Mouse (Mus musculus): Measurements from ENCODE around the gene Zfp622. TPM values are rescaled to one million over a fixed set of nuclear protein-coding genes. Genes with fewer than 3 reads are reported as not detected.

Zfp622 gene
- total and polyA plus RNA-seq, 3 experiments = 65.6 to 146 (median 84.3) TPM

DNA sequence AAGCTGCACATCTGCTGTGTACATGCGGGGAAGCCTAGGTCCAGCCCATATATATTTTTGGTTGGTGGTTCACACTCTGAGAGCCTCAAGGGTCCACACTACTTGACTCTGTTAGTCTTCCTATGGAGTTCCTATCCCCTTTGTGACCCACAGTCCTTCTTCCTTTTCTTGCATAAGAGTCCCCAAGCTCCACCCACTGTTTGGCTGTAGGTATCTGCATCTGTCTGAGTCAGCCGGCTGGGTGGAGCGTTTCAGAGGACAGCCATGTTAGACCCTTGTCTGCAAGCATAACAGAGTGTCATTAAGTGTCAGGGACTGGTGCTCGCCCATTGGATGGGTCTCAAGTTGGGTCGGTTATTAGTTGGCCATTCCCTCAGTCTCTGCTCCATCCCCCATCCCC lies 33.6 kb upstream of the Zfp622 start:
- Histone ChIP-seq H3K4me2 (ENCODE audit: insufficient read depth, low read depth, poor library complexity, severe bottlenecking) (no peak overlapping the region), H3K27ac (ENCODE audit: insufficient read depth, low read depth) (no peak overlapping the region), H3K36me3 (replicated peaks in 1 of 2; ENCODE audit: control insufficient read depth in 1 of 2, insufficient read depth in 1 of 2, low read length in 1 of 2) (peaks cover 0 to 6% of the 10 kb centered on the region in 2 experiments), H3K4me1 (ENCODE audit: control insufficient read depth in 1 of 2, insufficient read depth in 2 of 2) (peaks cover 6 to 14% of the 10 kb centered on the region in 2 experiments), H3K4me3 (replicated peaks in 1 of 3; ENCODE audit: low read depth in 2 of 3, low read length in 2 of 3, poor library complexity in 1 of 3) (no peak overlapping the region), H3K27me3 (replicated peaks) (no peaks in the 10 kb centered on the region), H3K9ac (ENCODE audit: insufficient read depth, low read depth) (no peak overlapping the region), H3K79me2 (replicated peaks; ENCODE audit: control insufficient read depth, extremely low read depth, insufficient read depth, poor library complexity, severe bottlenecking) (no peaks in the 10 kb centered on the region; the same call in 1 of the 2 replicates), H3K9me3 (replicated peaks; ENCODE audit: low read length) (no peaks in the 10 kb centered on the region)
- TF ChIP-seq CHD1 (IDR thresholded peaks at IDR 0.05; ENCODE audit: low read depth, low read length) (no peak), JUND (conservative IDR thresholded peaks at IDR 0.05; ENCODE audit: low read depth, low read length) (no peak), MXI1 (IDR thresholded peaks at IDR 0.05; ENCODE audit: low read depth, low read length) (no peak), IRF4 (IDR thresholded peaks at IDR 0.05; ENCODE audit: low read depth, low read length) (no peak), BHLHE40 (IDR thresholded peaks at IDR 0.05; ENCODE audit: low read depth, low read length) (no peak), POLR2A (IDR thresholded peaks at IDR 0.05; ENCODE audit: low read depth, low read length) (no peak), SIN3A (IDR thresholded peaks at IDR 0.05; ENCODE audit: low read length) (no peak), ETS1 (conservative IDR thresholded peaks at IDR 0.05; ENCODE audit: low read depth, low read length) (no peak)
- dilution Hi-C loops (cut with MboI; ENCODE audit: extremely low pct_ligation_motif_present, extremely low pct_unique_long_range_greater_than_20kb, low sequenced_read_pairs) = no loop called here
- no peak for DNase-seq (ENCODE audit: extremely low read depth)
- in situ Hi-C loops (cut with MboI; ENCODE audit: low pct_ligation_motif_present, low pct_unique_long_range_greater_than_20kb, low sequenced_read_pairs) = no loop called here

DNA sequence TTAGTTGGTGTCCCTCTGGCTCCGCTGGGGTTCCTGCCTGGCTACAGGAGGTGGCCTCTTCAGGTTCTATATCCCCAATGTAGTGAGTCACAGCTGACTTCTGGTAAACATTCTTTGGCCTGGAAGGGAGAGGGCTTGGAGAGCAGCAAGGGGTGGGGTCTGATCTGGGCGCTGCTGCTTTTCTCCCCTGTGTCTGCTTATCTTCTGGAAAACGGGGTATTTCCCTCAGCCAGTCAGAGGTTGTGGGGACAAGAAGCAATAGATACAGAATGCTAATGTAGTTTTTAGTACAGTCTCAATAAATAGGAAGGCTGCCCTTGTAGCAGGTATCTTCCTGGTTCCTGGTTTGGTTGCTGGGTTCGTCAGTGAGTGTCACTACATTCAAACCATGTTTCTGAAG lies 33.1 kb upstream of the Zfp622 start:
- DNase-seq (ENCODE audit: extremely low read depth) = no peak
- Histone ChIP-seq H3K4me3 (replicated peaks in 1 of 3; ENCODE audit: low read depth in 2 of 3, low read length in 2 of 3, poor library complexity in 1 of 3) (no peak overlapping the region), H3K9me3 (replicated peaks; ENCODE audit: low read length) (no peaks in the 10 kb centered on the region), H3K27me3 (replicated peaks) (no peaks in the 10 kb centered on the region), H3K9ac (ENCODE audit: insufficient read depth, low read depth) (no peak overlapping the region), H3K4me2 (ENCODE audit: insufficient read depth, low read depth, poor library complexity, severe bottlenecking) (no peak overlapping the region), H3K79me2 (replicated peaks; ENCODE audit: control insufficient read depth, extremely low read depth, insufficient read depth, poor library complexity, severe bottlenecking) (no peaks in the 10 kb centered on the region; the same call in 1 of the 2 replicates), H3K36me3 (replicated peaks in 1 of 2; ENCODE audit: control insufficient read depth in 1 of 2, insufficient read depth in 1 of 2, low read length in 1 of 2) (peaks cover 0 to 6% of the 10 kb centered on the region in 2 experiments), H3K4me1 (ENCODE audit: control insufficient read depth in 1 of 2, insufficient read depth in 2 of 2) (peaks cover 6 to 18% of the 10 kb centered on the region in 2 experiments), H3K27ac (ENCODE audit: insufficient read depth, low read depth) (no peak overlapping the region)
- in situ Hi-C loops (cut with MboI; ENCODE audit: low pct_ligation_motif_present, low pct_unique_long_range_greater_than_20kb, low sequenced_read_pairs) = no loop called here
- no peak for TF ChIP-seq RAD21 (IDR thresholded peaks at IDR 0.05; ENCODE audit: low read depth, low read length)
- TF ChIP-seq UBTF (IDR thresholded peaks at IDR 0.05; ENCODE audit: low read depth, low read length) = no peak
- no peak for TF ChIP-seq BHLHE40 (IDR thresholded peaks at IDR 0.05; ENCODE audit: low read depth, low read length)
- no peak for TF ChIP-seq PAX5 (IDR thresholded peaks at IDR 0.05; ENCODE audit: low read length)
- no peak for TF ChIP-seq ELF1 (IDR thresholded peaks at IDR 0.05; ENCODE audit: low read depth, low read length)
- TF ChIP-seq MXI1 (IDR thresholded peaks at IDR 0.05; ENCODE audit: low read depth, low read length) = no peak
- no peak for TF ChIP-seq MAX (IDR thresholded peaks at IDR 0.05; ENCODE audit: low read length)
- TF ChIP-seq SIN3A (IDR thresholded peaks at IDR 0.05; ENCODE audit: low read length) = no peak
- no peak for TF ChIP-seq POLR2A (IDR thresholded peaks at IDR 0.05; ENCODE audit: low read depth, low read length)
- no peak for TF ChIP-seq ETS1 (conservative IDR thresholded peaks at IDR 0.05; ENCODE audit: low read depth, low read length)
- no peak for TF ChIP-seq ZC3H11A (IDR thresholded peaks at IDR 0.05; ENCODE audit: low read depth, low read length)
- TF ChIP-seq GABPA (IDR thresholded peaks at IDR 0.05; ENCODE audit: insufficient replicate concordance, low read depth, low read length) = no peak
- no peak for TF ChIP-seq MAZ (IDR thresholded peaks at IDR 0.05; ENCODE audit: low read depth, low read length)
- no peak for TF ChIP-seq HCFC1 (IDR thresholded peaks at IDR 0.05; ENCODE audit: low read depth, low read length)
- no peak for TF ChIP-seq KAT2A (IDR thresholded peaks at IDR 0.05; ENCODE audit: insufficient replicate concordance, low read length)
- no peak for TF ChIP-seq NELFE (IDR thresholded peaks at IDR 0.05; ENCODE audit: low read depth, low read length)
- TF ChIP-seq RCOR1 (conservative IDR thresholded peaks at IDR 0.05; ENCODE audit: low read depth, low read length) = no peak
- no peak for TF ChIP-seq TCF12 (IDR thresholded peaks at IDR 0.05; ENCODE audit: low read depth, low read length)
- dilution Hi-C loops (cut with MboI; ENCODE audit: extremely low pct_ligation_motif_present, extremely low pct_unique_long_range_greater_than_20kb, low sequenced_read_pairs) = no loop called here
